ENCODE assay signal across 8 mouse cellular contexts in the genomic region with DNA sequence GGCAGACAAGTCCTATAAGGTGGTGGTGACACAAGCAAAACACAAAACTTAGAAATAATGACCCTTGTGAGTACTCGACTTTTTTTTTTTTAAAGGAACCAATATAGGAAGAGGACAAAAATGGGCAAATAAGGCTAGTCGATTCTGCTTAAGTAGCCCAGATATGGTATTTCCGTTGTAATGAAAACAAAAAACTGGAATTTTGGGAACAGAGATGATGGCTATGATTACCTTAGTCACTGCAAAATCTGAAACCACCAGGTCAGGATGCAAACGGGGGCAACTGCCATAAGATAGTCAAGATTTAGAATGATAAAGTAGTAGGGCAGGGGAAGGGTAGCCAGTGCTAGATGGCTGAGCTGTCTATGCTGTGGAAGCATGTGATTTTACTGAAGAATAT. TPM values are rescaled to one million over a fixed set of nuclear protein-coding genes. Genes with fewer than 3 reads are reported as not detected.
DNase-seq lines count a peak whose midpoint lies in the region; ATAC-seq and TF ChIP-seq lines count a peak whose summit lies in the region.

No protein-coding gene starts in this region.

- no peak overlapping the region for H3K4me3 ChIP-seq in heart, embryonic 11.5 days (ENCODE audit: low read depth, low read length)
- H3K4me3 ChIP-seq in forebrain, postnatal 0 days (ENCODE audit: low read depth, low read length): peak overlapping the region; percentile 66; the same call in 1 of the 2 replicates
- peak overlapping the region; percentile 83 for H3K4me3 ChIP-seq in liver, embryonic 16.5 days (ENCODE audit: low read depth, low read length)

- no peak for TF ChIP-seq CTCF in forebrain, postnatal 0 days (IDR thresholded peaks at IDR 0.05; ENCODE audit: low read depth)

- H3K4me1 ChIP-seq in heart, embryonic 11.5 days (ENCODE audit: control insufficient read depth, insufficient read depth, low read length): 0 out of 2 replicates have a peak, but pooled peaks cover 3% of the 10 kb centered on the region
- 0 out of 2 replicates have a peak, but pooled peaks cover 8% of the 10 kb centered on the region for H3K4me1 ChIP-seq in forebrain, postnatal 0 days (ENCODE audit: insufficient read depth)
- peaks cover 12% of the 10 kb centered on the region for H3K4me1 ChIP-seq in liver, embryonic 16.5 days (ENCODE audit: control insufficient read depth, low read depth, low read length)

- intact Hi-C loops in left cerebral cortex, postnatal 36 days (cut with DNase I): loop anchor here (1.0 kb wide), 1 partner anchor 35 kb away; a partner anchor contains a TSS

- H3K27ac ChIP-seq in heart, embryonic 11.5 days (ENCODE audit: low read depth, low read length): no peak overlapping the region
- H3K27ac ChIP-seq in forebrain, postnatal 0 days (ENCODE audit: low read depth, low read length): no peak overlapping the region
- no peak overlapping the region for H3K27ac ChIP-seq in liver, embryonic 16.5 days (ENCODE audit: low read length)

- no peak for ATAC-seq in heart, embryonic 11.5 days (replicated peaks; ENCODE audit: insufficient number of reproducible peaks, low FRiP score, low TSS enrichment)
- ATAC-seq in forebrain, postnatal 0 days: no peak
- no peak for ATAC-seq in liver, embryonic 16.5 days (ENCODE audit: low read depth)

- peaks cover 9% of the 10 kb centered on the region for H3K36me3 ChIP-seq in heart, embryonic 11.5 days (ENCODE audit: control insufficient read depth, insufficient read depth, low read length)
- H3K36me3 ChIP-seq in forebrain, postnatal 0 days (ENCODE audit: insufficient read depth): peaks cover 14% of the 10 kb centered on the region
- peaks cover 14% of the 10 kb centered on the region for H3K36me3 ChIP-seq in liver, embryonic 16.5 days (ENCODE audit: control insufficient read depth, insufficient read depth)

- no peak for DNase-seq in heart, adult 8-10 months (ENCODE audit: low spot score)
- peak; percentile 39 for DNase-seq in 416B (ENCODE audit: low read depth)
- peak; percentile 6 for DNase-seq in forebrain, postnatal 0 days
- no peak for DNase-seq in frontal cortex, postnatal 10 days (ENCODE audit: low spot score in 2 of 2)
- DNase-seq in thymus, postnatal 4 days: no peak
- DNase-seq in left cerebral cortex, postnatal 36 days (ENCODE audit: low spot score in 2 of 2): no peak

- WGBS in heart, embryonic 11.5 days (ENCODE audit: insufficient replicate concordance): 35% methylated on average over 4 of the region's 4 CpGs
- 40% methylated on average over 4 of the region's 4 CpGs for WGBS in forebrain, postnatal 0 days
- 14% methylated on average over 4 of the region's 4 CpGs for WGBS in liver, embryonic 16.5 days (ENCODE audit: insufficient replicate concordance)

- H3K27me3 ChIP-seq in heart, embryonic 11.5 days (ENCODE audit: control insufficient read depth, insufficient read depth, low read length): no peaks in the 10 kb centered on the region
- no peaks in the 10 kb centered on the region for H3K27me3 ChIP-seq in forebrain, postnatal 0 days (ENCODE audit: insufficient read depth, low read length)
- no peaks in the 10 kb centered on the region for H3K27me3 ChIP-seq in liver, embryonic 16.5 days (ENCODE audit: control insufficient read depth, insufficient read depth, low read depth, low read length)

- H3K9ac ChIP-seq in heart, embryonic 11.5 days (ENCODE audit: low read depth, low read length): no peak overlapping the region
- H3K9ac ChIP-seq in forebrain, postnatal 0 days: no peak overlapping the region
- H3K9ac ChIP-seq in liver, embryonic 16.5 days (ENCODE audit: low read depth, low read length): no peak overlapping the region

- H3K9me3 ChIP-seq in heart, embryonic 11.5 days (replicated peaks; ENCODE audit: control insufficient read depth, low read length): no peaks in the 10 kb centered on the region
- H3K9me3 ChIP-seq in forebrain, postnatal 0 days (ENCODE audit: low read length): no peaks in the 10 kb centered on the region
- H3K9me3 ChIP-seq in liver, embryonic 16.5 days (replicated peaks; ENCODE audit: control insufficient read depth, low read length): no peaks in the 10 kb centered on the region

- peak overlapping the region; percentile 91 for H3K4me2 ChIP-seq in heart, embryonic 11.5 days
- peak overlapping the region; percentile 67 for H3K4me2 ChIP-seq in forebrain, postnatal 0 days (ENCODE audit: low read depth)
- peak overlapping the region; percentile 97 for H3K4me2 ChIP-seq in liver, embryonic 16.5 days (ENCODE audit: low read depth, low read length)

RNA-seq across cellular contexts. Expression of a gene that starts 0.9 kb away (rescaled TPM):
- 15.3 and 18.0 TPM in 2 replicates for polyA plus RNA-seq in heart, embryonic 11.5 days (2014; fragmentation: Nextera tagmentation; extraction: Ambion mirVana)
- total RNA-seq in heart, adult 8-10 months (2022): 10 to 100 TPM; 12.7 to 19.0 (median 16.5) TPM
- total RNA-seq in forebrain, postnatal 0 days (2014; rRNA removed): 43.5 and 49.2 TPM in 2 replicates
- 11.7 and 13.9 TPM in 2 replicates for polyA plus RNA-seq in forebrain, postnatal 0 days (2015; fragmentation: Nextera tagmentation; extraction: Ambion mirVana)
- 10.8 and 12.0 TPM in 2 replicates for polyA plus RNA-seq in liver, embryonic 16.5 days (2015; fragmentation: Nextera tagmentation; extraction: Ambion mirVana)
- total RNA-seq in left cerebral cortex, postnatal 36 days (2021): 10 to 100 TPM; 20.5 to 29.1 TPM

RNA-seq across cellular contexts. Expression of a gene that starts 35.5 kb away (rescaled TPM):
- 307 and 343 TPM in 2 replicates for polyA plus RNA-seq in heart, embryonic 11.5 days (2014; fragmentation: Nextera tagmentation; extraction: Ambion mirVana)
- total RNA-seq in heart, adult 8-10 months (2022): 100 to 1,000 TPM; 148 to 197 (median 176) TPM
- total RNA-seq in forebrain, postnatal 0 days (2014; rRNA removed): 342 and 369 TPM in 2 replicates
- 233 and 253 TPM in 2 replicates for polyA plus RNA-seq in forebrain, postnatal 0 days (2015; fragmentation: Nextera tagmentation; extraction: Ambion mirVana)
- 104 and 105 TPM in 2 replicates for polyA plus RNA-seq in liver, embryonic 16.5 days (2015; fragmentation: Nextera tagmentation; extraction: Ambion mirVana)
- total RNA-seq in left cerebral cortex, postnatal 36 days (2021): 100 to 1,000 TPM; 283 to 320 TPM

Comparison
In these comparisons a context has a peak if more than half of its experiments do, and no peak if none do; other contexts are left out.
1. DNase-seq: peak in 416B (single experiment) and forebrain, postnatal 0 days (single experiment); none in heart, adult 8-10 months (single experiment), frontal cortex, postnatal 10 days (0 of 2), thymus, postnatal 4 days (single experiment) and left cerebral cortex, postnatal 36 days (0 of 2).
2. Peak in every context shown above with its lines, with median percentiles within 50 percentile points of each other: H3K4me2 ChIP-seq.